Mouse (Mus musculus): Measurements from ENCODE around the gene H2afy2. TPM values are rescaled to one million over a fixed set of nuclear protein-coding genes. Genes with fewer than 3 reads are reported as not detected.

H2afy2 gene
- polyA plus RNA-seq, 1 experiment from 2014 or later, result 108 TPM

DNA sequence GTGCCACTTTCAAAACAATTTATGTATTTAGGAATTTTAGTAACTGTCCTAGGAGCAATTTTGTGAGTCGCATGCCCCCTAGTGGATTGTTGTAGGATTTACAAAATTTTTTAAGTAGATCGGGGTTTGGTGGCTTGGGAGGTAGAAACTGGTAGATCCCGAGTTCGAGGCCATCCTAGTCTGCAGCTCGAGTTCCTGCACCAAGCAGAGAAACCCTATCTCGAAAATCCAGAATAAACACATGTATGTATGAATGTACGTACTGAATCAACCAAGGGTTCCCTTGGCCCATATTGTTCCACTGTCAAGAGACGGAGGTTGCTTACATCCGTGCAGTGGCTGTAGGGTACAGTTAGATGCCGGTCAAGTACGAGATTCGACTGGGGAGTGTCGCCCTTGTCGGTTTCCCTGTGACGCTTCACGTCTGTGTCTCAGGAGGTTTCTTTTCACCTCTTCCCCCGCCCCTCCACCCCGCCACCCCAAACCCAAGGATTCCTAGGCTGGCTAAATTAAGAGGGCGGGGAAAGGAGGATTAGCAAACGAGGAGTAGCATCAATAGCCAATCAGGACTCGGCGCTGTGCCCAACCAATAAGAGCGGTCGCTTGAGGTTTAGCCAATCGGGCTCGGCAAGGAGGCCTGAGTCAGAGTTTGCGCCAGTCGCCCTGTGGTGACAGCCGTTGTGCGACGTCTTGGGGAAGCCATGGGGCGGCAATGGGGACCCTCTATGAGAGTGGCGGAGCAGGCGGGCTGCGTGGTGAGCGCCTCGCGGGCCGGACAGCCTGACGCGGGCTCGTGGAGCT is 88.9 kb downstream of the H2afy2 start, which contains the start of gene Tysnd1:
Gene Tysnd1 (plus strand): TSS at position 645 of the 801 bp plus-strand sequence.
- Histone ChIP-seq H3K4me1 (replicated peaks) (peaks cover 15% of the 10 kb centered on the region), H3K4me2 (replicated peaks) (peak within 1 kb of the TSS; percentile 92), H3K27ac (peak within 1 kb of the TSS; percentile 38), H3K36me3 (peaks cover 28% of the 10 kb centered on the region), H3K27me3 (replicated peaks) (no peaks in the 10 kb centered on the region), H3K4me3 (replicated peaks) (peak within 1 kb of the TSS; percentile 82), H3K9me3 (no peaks in the 10 kb centered on the region), H3K9ac (peak within 1 kb of the TSS; percentile 68)
- ATAC-seq, result peak; percentile 98
- under 1% methylated on average over 42 of the region's 42 CpGs for WGBS

DNA sequence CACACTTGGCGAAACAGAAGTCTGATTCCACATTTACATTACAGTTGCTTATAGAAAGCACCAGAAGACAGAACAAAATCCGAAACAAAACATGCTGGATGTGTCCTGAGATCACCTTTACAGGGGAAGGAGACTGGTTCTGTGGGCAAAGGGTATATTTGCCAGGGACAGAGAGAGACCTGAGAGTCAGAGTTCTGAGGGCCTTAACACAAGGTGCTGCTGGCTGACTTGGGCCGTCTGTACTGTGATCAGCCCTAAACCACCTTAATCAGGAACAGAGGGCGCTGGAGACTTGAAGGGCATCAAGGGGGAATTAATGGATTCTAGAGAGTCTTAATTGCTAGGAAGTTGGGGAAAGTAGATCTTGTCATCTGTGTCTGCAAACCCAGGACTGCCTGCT is 90.4 kb downstream of the H2afy2 start:
- peaks cover 15% of the 10 kb centered on the region for H3K4me1 ChIP-seq (replicated peaks)
- ATAC-seq, result no peak
- no peak overlapping the region for H3K27ac ChIP-seq
- H3K9ac ChIP-seq, result no peak overlapping the region
- peaks cover 42% of the 10 kb centered on the region for H3K36me3 ChIP-seq
- H3K27me3 ChIP-seq (replicated peaks), result no peaks in the 10 kb centered on the region
- no peak overlapping the region for H3K4me3 ChIP-seq (replicated peaks)
- WGBS, result 75% methylated on average over 4 of the region's 4 CpGs
- no peaks in the 10 kb centered on the region for H3K9me3 ChIP-seq
- no peak overlapping the region for H3K4me2 ChIP-seq (replicated peaks)

DNA sequence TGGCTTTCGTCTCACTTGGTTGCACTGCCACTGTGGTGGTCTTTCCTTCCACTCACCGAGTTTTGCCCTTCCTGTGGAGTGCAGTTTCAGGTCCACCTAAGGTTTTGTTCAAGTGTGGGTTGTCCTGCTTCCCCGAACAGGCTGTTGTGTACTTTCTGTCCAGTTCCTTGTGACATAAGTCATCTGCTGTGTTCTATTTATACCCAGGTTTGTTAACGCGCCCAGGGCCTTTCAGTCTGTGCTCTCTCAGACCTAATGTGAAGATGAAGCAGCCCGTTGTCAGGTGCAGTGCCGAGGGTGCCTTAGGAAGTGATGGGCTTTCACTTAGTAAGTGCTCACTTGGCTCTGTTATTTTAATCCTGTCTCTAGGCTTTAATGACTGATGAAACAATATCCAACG is 94.5 kb downstream of the H2afy2 start:
- Histone ChIP-seq H3K9me3 (no peaks in the 10 kb centered on the region), H3K4me2 (replicated peaks) (no peak overlapping the region), H3K36me3 (peaks cover 62% of the 10 kb centered on the region), H3K27ac (no peak overlapping the region), H3K4me3 (replicated peaks) (no peak overlapping the region), H3K4me1 (replicated peaks) (no peaks in the 10 kb centered on the region), H3K27me3 (replicated peaks) (no peaks in the 10 kb centered on the region), H3K9ac (no peak overlapping the region)
- 84% methylated on average over 8 of the region's 8 CpGs for WGBS
- ATAC-seq, result no peak

Other genes with a start within 250 kb of the H2afy2 start
- gene Npffr1, start 188.7 kb downstream of the H2afy2 start, polyA plus RNA-seq (2015; fragmentation: Nextera tagmentation; extraction: Ambion mirVana), result 0.06 and 0.16 TPM in 2 replicates
- gene Ppa1, start 135.6 kb downstream of the H2afy2 start, polyA plus RNA-seq (2015; fragmentation: Nextera tagmentation; extraction: Ambion mirVana), result 232 and 235 TPM in 2 replicates
- 184 and 192 TPM in 2 replicates for gene Sar1a, start 103.8 kb downstream of the H2afy2 start, polyA plus RNA-seq (2015; fragmentation: Nextera tagmentation; extraction: Ambion mirVana)
- 35.4 and 38.0 TPM in 2 replicates for gene Tysnd1, start 88.6 kb downstream of the H2afy2 start, polyA plus RNA-seq (2015; fragmentation: Nextera tagmentation; extraction: Ambion mirVana)
- 17.3 and 19.2 TPM in 2 replicates for gene Aifm2, start 68.9 kb downstream of the H2afy2 start, polyA plus RNA-seq (2015; fragmentation: Nextera tagmentation; extraction: Ambion mirVana)
- gene Col13a1, start 195.0 kb upstream of the H2afy2 start, polyA plus RNA-seq (2015; fragmentation: Nextera tagmentation; extraction: Ambion mirVana), result 6.9 and 7.1 TPM in 2 replicates